Mouse (Mus musculus) G1E (cell line): ENCODE results near the gene Aspdh. TPM values are rescaled to one million over a fixed set of nuclear protein-coding genes. Genes with fewer than 3 reads are reported as not detected.

Source experiments
- ATAC-seq: 2 replicates; pipeline ENCODE4 v1.8.0; 2016; ENCODE audit warnings: mild to moderate bottlenecking; ENCODE audit not compliant: insufficient number of reproducible peaks, poor library complexity, low FRiP score, severe bottlenecking; ENCODE audit errors: extremely low read depth
- DNase-seq: peaks from one replicate; pipeline ENCODE4 v3.0.0; 2012; ENCODE audit warnings: low spot score
- H3K27me3 ChIP-seq: 2 replicates; pipeline ENCODE4 v1.6.1; 2012; ENCODE audit warnings: mild to moderate bottlenecking, low read length, inconsistent platforms; ENCODE audit not compliant: insufficient read depth
- H3K36me3 ChIP-seq: replicated peaks from 2 replicates; pipeline ENCODE3; 2012; ENCODE audit warnings: mild to moderate bottlenecking, inconsistent platforms
- H3K4me1 ChIP-seq: 2 replicates; pipeline ENCODE4 v1.6.1; 2012; ENCODE audit warnings: low read depth, low read length, inconsistent platforms, mixed read lengths; ENCODE audit not compliant: insufficient read depth
- H3K4me3 ChIP-seq: 2 replicates; pipeline ENCODE4 v1.5.1; 2012; ENCODE audit warnings: low read depth, mild to moderate bottlenecking, inconsistent platforms, low read length, moderate library complexity, mixed read lengths
- H3K9me3 ChIP-seq: replicated peaks from 2 replicates; pipeline ENCODE4 v1.6.1; 2012; ENCODE audit warnings: inconsistent platforms
- CTCF ChIP-seq: IDR thresholded peaks from 2 replicates; pipeline ENCODE4 v1.5.1; 2012; ENCODE audit warnings: low read depth, low read length, inconsistent platforms, mixed read lengths
- GATA1 ChIP-seq: IDR thresholded peaks from 2 replicates; pipeline ENCODE4 v1.6.1; 2012; ENCODE audit warnings: borderline replicate concordance, low read length, inconsistent platforms, mixed read lengths
- GATA2 ChIP-seq: IDR thresholded peaks from 2 replicates; pipeline ENCODE4 v1.6.1; 2012; ENCODE audit warnings: low read depth, low read length, inconsistent platforms, borderline replicate concordance
- POLR2AphosphoS5 ChIP-seq: IDR thresholded peaks from 2 replicates; pipeline ENCODE4 v1.6.1; 2012; ENCODE audit warnings: low read depth, low read length, inconsistent platforms; ENCODE audit not compliant: insufficient replicate concordance
- TAL1 ChIP-seq: conservative IDR thresholded peaks from 2 replicates; pipeline ENCODE4 v1.6.1; 2012; ENCODE audit warnings: low read depth, low read length, inconsistent platforms, mixed read lengths
- polyA plus RNA-seq: library from polyadenylated mRNA; stranded (reverse); fragments of >175 nt; gene quantifications from 2 replicates; pipeline ENCODE4 v1.2.3, GENCODE M21; 2012
- total RNA-seq, 2 experiments: library from RNA; stranded (forward) in 1 of 2; stranded (reverse) in 1 of 2; fragments of 200-1000 nt in 1 of 2; fragments of >200 nt in 1 of 2; fragmentation: Nextera tagmentation in 1 of 2; gene quantifications; 2 replicates each; pipeline ENCODE4 v1.2.3; 2014 to 2017

Aspdh gene
- total and polyA plus RNA-seq, 3 experiments = not detected

DNA sequence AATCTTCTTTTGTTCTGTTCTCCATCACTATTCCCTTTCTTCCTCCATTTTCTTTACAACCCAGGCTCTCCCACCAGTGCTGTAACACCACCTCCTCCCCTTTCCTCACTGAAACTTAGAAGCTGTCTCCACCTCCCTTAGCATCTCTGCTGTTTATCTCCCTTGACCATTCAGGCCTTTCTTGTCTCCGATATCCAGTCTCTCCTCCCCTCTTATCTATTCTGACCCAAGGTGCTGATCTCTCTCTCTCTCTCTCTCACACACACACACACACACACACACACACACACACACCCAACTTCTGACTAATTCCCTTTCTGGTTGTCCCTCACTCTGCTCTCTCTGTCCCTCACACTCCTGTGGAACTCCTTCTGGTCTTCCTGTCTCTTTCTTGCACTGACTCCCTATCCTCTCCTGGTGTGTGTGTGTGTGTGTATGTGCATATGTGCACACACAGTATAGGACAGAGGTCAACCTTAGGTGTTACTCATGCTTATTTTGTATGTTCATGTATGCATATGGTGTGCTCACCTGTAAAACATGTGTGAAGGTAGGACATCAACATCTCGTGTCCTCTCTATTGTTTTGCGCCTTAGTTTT is 17.7 kb downstream of the Aspdh start:
- peaks cover 21% of the 10 kb centered on the region for H3K27me3 ChIP-seq
- peaks cover 40% of the 10 kb centered on the region for H3K4me1 ChIP-seq
- no peak overlapping the region; the same call in 1 of the 2 replicates for H3K4me3 ChIP-seq
- TF ChIP-seq CTCF (no peak), TAL1 (peak; percentile 78), GATA1 (no peak), GATA2 (no peak)
- DNase-seq = peak; percentile 70
- ATAC-seq = peak; percentile 96
- H3K36me3 ChIP-seq = peaks cover 28% of the 10 kb centered on the region
- no peaks in the 10 kb centered on the region for H3K9me3 ChIP-seq

GRCm38 (mm10) chr7:44484109-44484508 is 18.9 kb downstream of the Aspdh start:
- no peaks in the 10 kb centered on the region for H3K9me3 ChIP-seq
- DNase-seq = no peak
- H3K36me3 ChIP-seq = peaks cover 39% of the 10 kb centered on the region
- no peak for ATAC-seq
- H3K4me3 ChIP-seq = peak overlapping the region; percentile 29; the same call in 1 of the 2 replicates
- TF ChIP-seq GATA1 (no peak), CTCF (no peak), POLR2AphosphoS5 (no peak), TAL1 (no peak), GATA2 (no peak)
- peaks cover 40% of the 10 kb centered on the region for H3K4me1 ChIP-seq
- H3K27me3 ChIP-seq = peaks cover 16% of the 10 kb centered on the region

- ATAC-seq = no peak
- peaks cover 47% of the 10 kb centered on the region for H3K36me3 ChIP-seq
- peak; percentile 37 for DNase-seq
- no peak overlapping the region for H3K4me3 ChIP-seq
- H3K4me1 ChIP-seq = peaks cover 34% of the 10 kb centered on the region
- no peaks in the 10 kb centered on the region for H3K9me3 ChIP-seq
- peaks cover 7% of the 10 kb centered on the region for H3K27me3 ChIP-seq
- TF ChIP-seq POLR2AphosphoS5 (no peak), CTCF (peak; percentile 100)
Measured at GRCm38 (mm10) chr7:44484841-44485571, 19.8 kb downstream of the Aspdh start.

DNA sequence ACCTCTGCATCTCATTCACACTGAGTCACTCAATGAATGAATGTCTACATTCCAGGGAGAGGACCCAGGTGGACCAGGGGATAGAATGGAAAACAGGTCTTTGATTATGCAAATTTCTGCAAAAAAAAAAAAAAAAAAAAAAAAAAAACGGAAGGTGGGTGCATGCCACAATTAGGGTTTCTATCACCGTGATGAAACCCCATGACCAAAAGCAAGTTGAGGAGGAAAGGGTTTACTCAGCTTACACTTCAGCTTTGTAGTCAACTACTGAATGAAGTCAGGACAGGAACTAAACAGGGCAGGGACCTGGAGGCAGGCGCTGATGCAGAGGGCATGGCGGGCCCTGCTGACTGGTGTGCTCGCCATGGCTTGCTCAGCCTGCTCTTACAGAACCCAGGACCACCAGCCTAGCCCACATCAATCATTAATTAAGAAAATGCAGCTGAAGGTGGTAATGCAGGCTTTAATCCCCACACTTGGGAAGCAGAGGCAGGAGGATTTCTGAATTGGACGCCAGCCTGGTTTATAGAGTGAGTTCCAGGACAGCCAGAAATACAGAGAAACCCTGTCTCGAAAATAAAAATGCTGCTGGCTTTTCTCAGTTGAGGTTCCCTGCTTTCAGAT is 20.5 kb downstream of the Aspdh start:
- Histone ChIP-seq H3K36me3 (peaks cover 54% of the 10 kb centered on the region), H3K4me1 (peaks cover 34% of the 10 kb centered on the region), H3K27me3 (peaks cover 3% of the 10 kb centered on the region), H3K4me3 (no peak overlapping the region), H3K9me3 (no peaks in the 10 kb centered on the region)
- DNase-seq = no peak
- no peak for TF ChIP-seq TAL1
- no peak for TF ChIP-seq CTCF
- TF ChIP-seq GATA1 = no peak
- no peak for TF ChIP-seq GATA2
- TF ChIP-seq POLR2AphosphoS5 = no peak
- ATAC-seq = no peak

DNA sequence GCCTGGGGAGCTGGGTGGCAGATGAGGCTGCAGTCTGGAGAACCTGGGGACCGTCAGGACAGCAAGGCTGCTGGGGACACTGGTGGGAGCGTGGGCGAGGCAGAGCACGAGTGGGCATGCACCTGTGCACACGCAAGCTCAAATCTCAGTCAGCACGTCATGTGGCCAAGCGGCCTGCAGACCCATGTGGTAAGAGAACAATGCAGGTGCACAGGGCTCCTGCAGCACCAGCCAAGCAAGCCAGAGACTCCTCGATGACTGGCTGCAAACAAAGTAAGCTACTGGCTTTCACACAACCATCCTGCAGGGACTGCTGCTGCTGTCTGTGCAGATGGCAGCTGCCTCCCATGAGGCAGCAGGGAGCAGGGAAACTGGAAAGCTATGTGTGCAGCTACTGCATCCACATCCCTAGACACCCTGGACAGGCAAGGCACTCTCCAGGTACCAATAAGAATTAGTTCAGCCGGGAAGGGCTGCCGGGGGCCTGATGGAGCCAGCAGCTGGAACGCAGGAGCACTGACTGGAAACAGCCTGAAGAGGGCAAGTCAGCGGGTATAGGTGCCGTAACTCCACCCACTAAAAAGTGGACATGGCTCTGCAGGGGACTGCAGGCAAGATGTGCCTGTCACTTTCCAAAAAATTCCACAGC is 21.9 kb downstream of the Aspdh start:
- no peaks in the 10 kb centered on the region; the same call in 1 of the 2 replicates for H3K27me3 ChIP-seq
- TF ChIP-seq CTCF (no peak), TAL1 (no peak), GATA1 (no peak), POLR2AphosphoS5 (no peak)
- ATAC-seq = no peak
- no peak overlapping the region for H3K4me3 ChIP-seq
- H3K9me3 ChIP-seq = no peaks in the 10 kb centered on the region
- H3K36me3 ChIP-seq = peaks cover 68% of the 10 kb centered on the region
- DNase-seq = no peak
- peaks cover 34% of the 10 kb centered on the region for H3K4me1 ChIP-seq

GRCm38 (mm10) chr7:44487936-44488335 is 22.7 kb downstream of the Aspdh start:
- peaks cover 25% of the 10 kb centered on the region for H3K4me1 ChIP-seq
- ATAC-seq = no peak
- H3K4me3 ChIP-seq = no peak overlapping the region
- no peaks in the 10 kb centered on the region; the same call in 1 of the 2 replicates for H3K27me3 ChIP-seq
- TF ChIP-seq TAL1 (no peak), POLR2AphosphoS5 (no peak)
- no peak for DNase-seq
- H3K36me3 ChIP-seq = peaks cover 76% of the 10 kb centered on the region
- H3K9me3 ChIP-seq = no peaks in the 10 kb centered on the region
